Mouse (Mus musculus) CH12F3 (cell line): ENCODE results near the gene Stmn1.

Experiments used
- in situ Hi-C: fragments of 300-500 bp; cut with MboI; formaldehyde crosslinking; loops from 2 replicates; pipeline ENCODE4 v1.14.3; 2020; ENCODE audit warnings: low sequenced_read_pairs

Stmn1 gene

GRCm38 (mm10) chr4:134457130-134457825 is 10.8 kb upstream of the Stmn1 start:
- in situ Hi-C loops = no loop called here

- in situ Hi-C loops = no loop called here
Measured at GRCm38 (mm10) chr4:134458856-134459255, 9.3 kb upstream of the Stmn1 start.

GRCm38 (mm10) chr4:134460277-134460676 is 7.8 kb upstream of the Stmn1 start:
- in situ Hi-C loops = no loop called here

- in situ Hi-C loops = no loop called here
Measured at GRCm38 (mm10) chr4:134461252-134461651, 6.9 kb upstream of the Stmn1 start.

DNA sequence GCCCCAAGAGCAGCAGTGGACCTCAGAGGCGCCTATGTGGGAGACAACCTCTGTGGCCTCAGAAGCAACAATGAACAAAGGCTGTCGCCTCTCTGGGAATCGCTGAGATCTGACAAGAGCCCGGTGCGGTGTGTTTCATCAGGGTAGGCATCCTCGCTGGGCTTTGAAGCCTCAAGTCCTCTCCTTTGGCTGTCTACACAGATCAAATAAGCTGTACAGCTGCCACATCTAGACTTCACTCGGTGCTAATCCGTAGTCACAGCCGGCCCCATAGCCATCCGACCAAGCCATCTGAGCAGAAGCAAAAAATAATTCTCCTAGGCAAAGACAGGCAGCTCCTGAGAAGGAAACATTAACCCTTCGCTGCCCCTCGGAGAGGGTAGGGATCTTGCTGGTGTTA is 2.3 kb upstream of the Stmn1 start:
- in situ Hi-C loops = no loop called here

DNA sequence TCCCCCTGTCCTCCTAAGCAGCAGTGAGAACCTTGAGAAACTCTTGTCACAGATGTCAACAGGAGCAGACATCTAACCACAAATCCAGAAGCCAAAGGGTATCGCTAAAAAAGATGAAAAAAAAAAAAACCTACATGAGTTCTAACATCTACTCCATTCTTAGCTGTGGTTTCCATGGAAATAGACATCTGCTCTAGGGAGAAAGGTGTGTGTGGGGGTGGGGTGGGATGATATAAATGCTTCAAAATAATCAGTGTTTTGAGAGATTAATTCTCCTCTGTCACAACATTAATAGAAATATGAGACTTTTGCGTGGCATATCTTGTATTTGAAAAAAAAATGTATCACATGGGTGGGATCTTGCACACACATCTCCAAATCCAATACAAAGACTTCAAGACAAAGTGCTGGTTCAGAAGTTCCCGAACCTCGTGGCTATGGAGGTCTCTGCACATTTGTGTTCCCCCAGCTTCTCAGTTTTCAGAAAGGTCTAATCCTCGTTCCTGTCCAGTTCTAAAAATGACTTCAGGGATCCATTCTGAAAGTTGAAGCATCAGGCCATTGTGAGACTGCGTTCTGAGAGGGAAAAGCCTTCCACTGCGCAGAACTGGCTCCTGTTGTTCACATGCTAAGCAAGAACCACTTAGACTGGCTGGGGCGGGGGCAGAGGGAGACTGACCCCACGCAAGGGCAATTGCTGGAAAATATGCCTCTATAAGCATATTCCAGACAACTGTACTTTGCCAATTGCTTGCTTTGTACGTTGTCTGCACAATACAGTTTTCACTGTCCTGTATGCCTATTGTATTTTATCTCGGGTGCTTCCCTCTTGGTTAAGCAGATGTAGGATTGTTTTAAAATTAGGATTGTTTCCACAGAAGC is 1.5 kb upstream of the Stmn1 start:
- in situ Hi-C loops = no loop called here

DNA sequence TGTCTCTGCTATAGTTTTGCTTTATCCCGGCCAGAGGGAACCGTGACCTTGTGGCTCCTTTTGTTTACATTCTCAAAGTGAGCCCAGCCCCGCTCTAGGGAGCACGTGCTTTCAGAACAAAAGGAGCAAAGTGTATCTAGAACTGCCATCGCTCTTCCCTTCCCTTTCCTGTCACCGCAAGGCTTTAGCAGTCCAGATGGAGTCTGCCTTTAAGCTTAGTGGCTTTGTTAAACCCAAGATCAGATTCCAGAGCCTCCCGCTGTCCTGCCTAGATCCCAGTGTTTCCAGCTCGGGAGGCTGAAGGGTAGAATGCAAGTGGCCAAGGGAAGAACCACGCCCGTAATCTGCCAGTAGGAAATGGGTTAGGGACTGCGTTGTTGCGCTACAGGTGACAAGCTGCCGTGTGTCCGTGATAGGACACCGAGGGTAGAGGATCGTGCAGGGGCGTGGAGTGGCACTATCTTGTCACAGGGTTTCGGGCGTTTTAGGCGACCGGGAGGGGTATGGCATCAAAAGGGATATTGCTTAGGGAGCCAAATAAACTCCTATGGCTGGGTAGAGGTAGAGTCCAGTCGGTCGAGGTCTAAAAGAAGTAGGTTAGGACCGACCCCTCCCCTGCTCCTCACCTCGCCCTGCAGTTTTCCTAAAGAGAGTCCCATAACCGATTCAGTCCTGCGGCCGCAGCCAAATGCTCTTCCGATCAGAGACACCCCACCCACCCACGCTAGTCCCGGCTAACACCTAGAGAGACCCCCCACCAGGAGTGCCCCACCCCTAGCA is 495 bp upstream of the Stmn1 start:
- in situ Hi-C loops = no loop called here

- in situ Hi-C loops = no loop called here
Measured at GRCm38 (mm10) chr4:134468578-134469266, 602 bp downstream of the Stmn1 start.

GRCm38 (mm10) chr4:134469341-134469796 is 1.2 kb downstream of the Stmn1 start:
- in situ Hi-C loops = no loop called here

DNA sequence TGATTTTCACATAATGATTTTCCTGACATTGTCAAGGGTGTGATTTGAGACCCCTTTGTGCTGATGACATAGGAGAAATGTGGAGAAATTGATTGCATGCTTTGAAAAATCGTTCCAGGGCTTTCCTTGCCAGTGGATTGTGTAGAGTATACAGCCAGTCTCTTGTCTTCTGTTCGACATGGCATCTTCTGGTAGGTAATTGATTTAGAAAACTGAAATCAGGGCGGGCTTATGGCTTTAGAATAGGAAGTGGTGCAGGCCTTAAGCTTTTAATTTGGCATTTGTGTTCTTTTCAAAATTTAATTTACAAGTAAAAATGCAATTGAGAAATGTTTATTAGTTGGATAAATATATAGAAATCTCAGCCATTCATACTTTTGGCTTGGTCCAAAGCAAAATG is 1.9 kb downstream of the Stmn1 start:
- in situ Hi-C loops = no loop called here

GRCm38 (mm10) chr4:134471469-134471868 is 3.3 kb downstream of the Stmn1 start:
- in situ Hi-C loops = no loop called here

DNA sequence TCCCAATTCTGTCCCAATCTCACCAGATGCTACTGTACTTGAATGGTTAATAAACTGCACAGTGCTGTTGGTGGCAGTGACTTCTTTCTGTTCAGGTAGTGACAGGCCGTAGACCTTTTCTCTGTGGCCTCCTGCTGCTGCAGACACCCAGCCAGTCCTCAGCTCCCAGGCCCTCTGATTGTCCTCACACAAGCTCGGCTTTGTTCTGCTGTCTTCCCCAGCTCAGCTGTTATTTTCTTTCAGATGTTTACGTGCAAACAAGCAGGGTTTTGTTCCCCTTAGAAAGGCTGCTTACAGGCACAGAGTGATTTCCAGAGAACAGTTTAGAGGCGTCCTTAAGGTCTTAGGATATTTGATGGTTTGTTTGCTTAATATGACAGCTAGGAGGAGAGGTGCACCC is 5.6 kb downstream of the Stmn1 start:
- in situ Hi-C loops = no loop called here

DNA sequence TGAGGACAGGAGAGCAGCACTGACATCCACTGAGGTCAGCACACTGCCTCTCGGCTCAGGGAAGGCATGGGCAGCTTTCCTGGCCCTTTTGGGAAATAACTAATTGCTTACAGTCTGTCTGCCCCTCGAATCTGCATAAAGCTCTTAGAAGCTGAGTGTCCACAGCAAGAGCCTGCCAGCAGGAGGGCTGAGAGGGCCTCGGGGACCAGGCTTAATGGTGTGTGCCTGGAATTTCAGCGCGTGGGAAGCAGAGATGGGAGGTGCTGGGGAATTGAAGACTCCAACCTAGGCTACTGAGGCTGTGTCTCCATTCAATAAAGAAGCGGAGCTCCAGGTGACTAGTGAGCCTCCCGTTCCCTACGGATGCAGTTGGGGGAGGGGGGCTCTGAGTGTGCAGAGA is 6.1 kb downstream of the Stmn1 start:
- in situ Hi-C loops = no loop called here

GRCm38 (mm10) chr4:134476899-134477298 is 8.8 kb downstream of the Stmn1 start:
- in situ Hi-C loops = no loop called here

DNA sequence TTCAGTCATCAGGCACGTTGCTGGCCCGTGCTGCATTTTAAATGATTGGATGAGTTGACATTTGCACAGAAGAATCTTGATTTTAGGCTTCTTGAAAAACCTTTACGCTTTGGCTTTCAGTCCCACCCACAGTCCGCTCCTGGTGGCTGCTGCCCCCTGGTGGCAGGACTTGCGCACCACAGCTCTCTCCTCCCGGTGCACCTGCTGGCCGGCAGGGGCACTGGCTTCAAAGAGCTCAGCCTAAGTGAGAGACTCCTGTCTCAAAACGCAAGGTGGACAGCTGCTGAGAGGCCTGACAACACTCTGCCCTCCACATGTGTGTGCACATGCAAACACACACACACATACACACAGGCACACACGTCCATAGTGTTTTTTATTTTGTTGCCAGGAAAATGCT is 9.9 kb downstream of the Stmn1 start:
- in situ Hi-C loops = no loop called here

- in situ Hi-C loops = no loop called here
Measured at GRCm38 (mm10) chr4:134479839-134480238, 11.7 kb downstream of the Stmn1 start.

- in situ Hi-C loops = no loop called here
Measured at GRCm38 (mm10) chr4:134480864-134481263, 12.7 kb downstream of the Stmn1 start.

GRCm38 (mm10) chr4:134481270-134481669 is 13.2 kb downstream of the Stmn1 start:
- in situ Hi-C loops = no loop called here

DNA sequence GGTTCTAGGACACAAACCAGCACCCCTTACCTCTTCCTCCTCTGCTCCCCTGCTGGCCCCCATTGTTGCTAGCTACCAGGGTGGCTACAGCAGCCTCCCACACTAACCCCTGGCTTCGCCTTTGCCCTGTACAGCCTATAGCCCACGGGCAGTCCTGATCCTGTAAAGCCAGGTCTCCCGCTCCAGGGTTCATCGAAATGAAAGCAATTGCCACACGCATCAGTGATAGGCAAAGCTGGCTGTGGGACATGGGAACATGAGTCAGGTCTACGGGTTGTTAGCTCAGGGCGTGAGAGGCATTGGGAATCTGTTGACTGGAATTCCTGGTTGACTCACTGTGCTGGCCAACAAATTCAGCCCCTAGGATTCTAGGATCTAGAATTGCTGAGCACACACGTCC is 14.3 kb downstream of the Stmn1 start:
- in situ Hi-C loops = no loop called here

DNA sequence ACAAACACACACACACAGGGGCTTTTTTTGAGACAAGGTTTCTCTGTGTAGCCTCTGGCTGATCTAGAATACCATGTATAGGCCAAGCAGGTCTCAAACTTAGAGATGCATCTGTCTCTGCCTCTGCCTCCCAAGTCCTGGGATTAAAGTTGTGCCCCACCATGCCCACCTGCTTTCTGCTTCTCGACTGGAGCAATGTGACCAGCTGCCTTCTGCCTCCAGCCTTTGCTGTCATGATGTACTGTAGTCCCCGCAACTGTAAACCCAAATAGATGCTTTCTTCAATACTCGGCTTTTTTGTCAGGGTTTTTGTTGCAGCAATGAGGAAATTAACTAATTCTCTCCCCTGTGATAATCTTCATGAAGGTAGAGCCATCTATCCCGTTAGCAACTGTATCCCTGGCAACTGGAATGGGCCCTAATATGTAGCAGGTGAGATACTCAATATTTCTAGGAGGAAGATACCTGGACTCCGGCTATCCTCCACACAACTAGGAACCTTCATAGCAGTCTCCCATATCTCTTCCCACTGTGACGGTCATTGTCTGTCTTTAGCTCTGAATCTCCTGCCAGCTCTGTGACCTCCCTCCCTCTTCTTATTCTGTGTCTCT is 15.1 kb downstream of the Stmn1 start:
- in situ Hi-C loops = no loop called here
